Mouse (Mus musculus): ENCODE results near the gene Arhgef28. TPM values are rescaled to one million over a fixed set of nuclear protein-coding genes. Genes with fewer than 3 reads are reported as not detected.

The Arhgef28 gene
- polyA plus RNA-seq, 1 experiment from 2014 or later: 27.0 TPM

- Histone ChIP-seq H3K27ac (no peak overlapping the region), H3K4me1 (peaks cover 8% of the 10 kb centered on the region; the same call in 1 of the 2 replicates), H3K9me3 (no peaks in the 10 kb centered on the region), H3K36me3 (replicated peaks) (no peaks in the 10 kb centered on the region), H3K27me3 (replicated peaks) (no peaks in the 10 kb centered on the region), H3K9ac (no peak overlapping the region), H3K4me3 (no peak overlapping the region), H3K4me2 (no peak overlapping the region)
- no peak for ATAC-seq (replicated peaks)
- 96% methylated on average over 10 of the region's 10 CpGs for WGBS
These were observed 63.2 kb downstream of the Arhgef28 start for GRCm38 (mm10) chr13:98143000-98143399.

GRCm38 (mm10) chr13:98140626-98141025 is 65.6 kb downstream of the Arhgef28 start:
- 67% methylated on average over 9 of the region's 9 CpGs for WGBS
- Histone ChIP-seq H3K9ac (no peak overlapping the region), H3K27me3 (replicated peaks) (no peaks in the 10 kb centered on the region), H3K27ac (no peak overlapping the region), H3K4me3 (no peak overlapping the region), H3K4me1 (0 out of 2 replicates have a peak, but pooled peaks cover 3% of the 10 kb centered on the region), H3K9me3 (no peaks in the 10 kb centered on the region), H3K4me2 (no peak overlapping the region), H3K36me3 (replicated peaks) (no peaks in the 10 kb centered on the region)
- ATAC-seq (replicated peaks): no peak

- ATAC-seq (replicated peaks): no peak
- Histone ChIP-seq H3K27me3 (replicated peaks) (no peaks in the 10 kb centered on the region), H3K9ac (no peak overlapping the region), H3K4me3 (no peak overlapping the region), H3K4me1 (0 out of 2 replicates have a peak, but pooled peaks cover 3% of the 10 kb centered on the region), H3K36me3 (replicated peaks) (no peaks in the 10 kb centered on the region), H3K4me2 (no peak overlapping the region), H3K9me3 (no peaks in the 10 kb centered on the region), H3K27ac (no peak overlapping the region)
- 51% methylated on average over 4 of the region's 4 CpGs for WGBS
These were observed 67.5 kb downstream of the Arhgef28 start for GRCm38 (mm10) chr13:98138786-98139185.

GRCm38 (mm10) chr13:98135890-98136555 is 70.2 kb downstream of the Arhgef28 start:
- Histone ChIP-seq H3K9ac (no peak overlapping the region), H3K4me1 (0 out of 2 replicates have a peak, but pooled peaks cover 3% of the 10 kb centered on the region), H3K27ac (no peak overlapping the region), H3K36me3 (replicated peaks) (no peaks in the 10 kb centered on the region), H3K27me3 (replicated peaks) (no peaks in the 10 kb centered on the region), H3K9me3 (no peaks in the 10 kb centered on the region), H3K4me2 (no peak overlapping the region), H3K4me3 (no peak overlapping the region)
- WGBS: 49% methylated on average over 12 of the region's 12 CpGs
- no peak for ATAC-seq (replicated peaks)

GRCm38 (mm10) chr13:98132951-98133350 is 73.3 kb downstream of the Arhgef28 start:
- no peak for ATAC-seq (replicated peaks)
- no peak overlapping the region for H3K9ac ChIP-seq
- no peak overlapping the region for H3K27ac ChIP-seq
- 0 out of 2 replicates have a peak, but pooled peaks cover 3% of the 10 kb centered on the region for H3K4me1 ChIP-seq
- 83% methylated on average over 5 of the region's 5 CpGs for WGBS
- H3K4me2 ChIP-seq: no peak overlapping the region
- no peaks in the 10 kb centered on the region for H3K27me3 ChIP-seq (replicated peaks)
- H3K9me3 ChIP-seq: no peaks in the 10 kb centered on the region
- no peak overlapping the region for H3K4me3 ChIP-seq
- H3K36me3 ChIP-seq (replicated peaks): no peaks in the 10 kb centered on the region

- Histone ChIP-seq H3K27me3 (replicated peaks) (no peaks in the 10 kb centered on the region), H3K36me3 (replicated peaks) (no peaks in the 10 kb centered on the region), H3K4me1 (0 out of 2 replicates have a peak, but pooled peaks cover 3% of the 10 kb centered on the region), H3K4me2 (no peak overlapping the region), H3K9me3 (no peaks in the 10 kb centered on the region), H3K27ac (no peak overlapping the region), H3K4me3 (no peak overlapping the region), H3K9ac (no peak overlapping the region)
- WGBS: 71% methylated on average over 6 of the region's 6 CpGs
- no peak for ATAC-seq (replicated peaks)
These were observed 74.0 kb downstream of the Arhgef28 start for GRCm38 (mm10) chr13:98132264-98132663.

- Histone ChIP-seq H3K27ac (no peak overlapping the region), H3K27me3 (replicated peaks) (no peaks in the 10 kb centered on the region), H3K36me3 (replicated peaks) (no peaks in the 10 kb centered on the region), H3K4me2 (no peak overlapping the region), H3K9me3 (no peaks in the 10 kb centered on the region), H3K4me3 (no peak overlapping the region), H3K9ac (no peak overlapping the region), H3K4me1 (no peaks in the 10 kb centered on the region)
- WGBS: 90% methylated on average over 5 of the region's 5 CpGs
- ATAC-seq (replicated peaks): no peak
These were observed 80.6 kb downstream of the Arhgef28 start for GRCm38 (mm10) chr13:98125666-98126065.

- H3K4me1 ChIP-seq: no peaks in the 10 kb centered on the region
These were observed 82.0 kb downstream of the Arhgef28 start for GRCm38 (mm10) chr13:98124113-98124745.

GRCm38 (mm10) chr13:98122766-98123165 is 83.5 kb downstream of the Arhgef28 start:
- Histone ChIP-seq H3K9ac (no peak overlapping the region), H3K4me3 (no peak overlapping the region), H3K4me1 (no peaks in the 10 kb centered on the region), H3K9me3 (no peaks in the 10 kb centered on the region), H3K27me3 (replicated peaks) (no peaks in the 10 kb centered on the region), H3K27ac (no peak overlapping the region), H3K4me2 (no peak overlapping the region), H3K36me3 (replicated peaks) (no peaks in the 10 kb centered on the region)
- 75% methylated on average over 4 of the region's 4 CpGs for WGBS
- no peak for ATAC-seq (replicated peaks)

More at GRCm38 (mm10) chr13:98124113-98124745, 82.0 kb downstream of the Arhgef28 start:
- ATAC-seq (replicated peaks): no peak
- 79% methylated on average over 14 of the region's 14 CpGs for WGBS
- Histone ChIP-seq H3K9me3 (no peaks in the 10 kb centered on the region), H3K4me2 (no peak overlapping the region), H3K36me3 (replicated peaks) (no peaks in the 10 kb centered on the region), H3K4me3 (no peak overlapping the region), H3K9ac (no peak overlapping the region), H3K27ac (no peak overlapping the region), H3K27me3 (replicated peaks) (no peaks in the 10 kb centered on the region)

GRCm38 (mm10) chr13:98121993-98122392 is 84.2 kb downstream of the Arhgef28 start:
- Histone ChIP-seq H3K36me3 (replicated peaks) (no peaks in the 10 kb centered on the region), H3K9ac (no peak overlapping the region), H3K4me2 (no peak overlapping the region), H3K4me3 (no peak overlapping the region), H3K27ac (no peak overlapping the region), H3K27me3 (replicated peaks) (no peaks in the 10 kb centered on the region), H3K9me3 (no peaks in the 10 kb centered on the region), H3K4me1 (no peaks in the 10 kb centered on the region)
- no peak for ATAC-seq (replicated peaks)
- WGBS: 81% methylated on average over 5 of the region's 5 CpGs

GRCm38 (mm10) chr13:98121124-98121470 is 85.1 kb downstream of the Arhgef28 start:
- 90% methylated on average over 4 of the region's 4 CpGs for WGBS
- no peak for ATAC-seq (replicated peaks)
- Histone ChIP-seq H3K4me1 (no peaks in the 10 kb centered on the region), H3K27me3 (replicated peaks) (no peaks in the 10 kb centered on the region), H3K9ac (no peak overlapping the region), H3K4me2 (no peak overlapping the region), H3K9me3 (no peaks in the 10 kb centered on the region), H3K36me3 (replicated peaks) (no peaks in the 10 kb centered on the region), H3K4me3 (no peak overlapping the region), H3K27ac (no peak overlapping the region)

- no peak overlapping the region for H3K4me2 ChIP-seq
- no peaks in the 10 kb centered on the region for H3K4me1 ChIP-seq
- no peak overlapping the region for H3K9ac ChIP-seq
- H3K27ac ChIP-seq: no peak overlapping the region
- ATAC-seq (replicated peaks): no peak
- no peaks in the 10 kb centered on the region for H3K36me3 ChIP-seq (replicated peaks)
- WGBS: 68% methylated on average over 11 of the region's 11 CpGs
- H3K4me3 ChIP-seq: no peak overlapping the region
- no peaks in the 10 kb centered on the region for H3K9me3 ChIP-seq
- no peaks in the 10 kb centered on the region for H3K27me3 ChIP-seq (replicated peaks)
These were observed 85.7 kb downstream of the Arhgef28 start for GRCm38 (mm10) chr13:98120356-98121123.
